Mouse (Mus musculus) E14TG2a.4 (cell line): Measurements from ENCODE around the gene Gabbr2.

Experiments used
- CTCF ChIP-seq: conservative IDR thresholded peaks from 2 replicates; pipeline ENCODE4 v1.5.1; 2014; ENCODE audit warnings: low read length
- NANOG ChIP-seq: IDR thresholded peaks from 2 replicates; pipeline ENCODE4 v1.6.1; 2014; ENCODE audit warnings: borderline replicate concordance, low read length, mixed read lengths

DNA sequence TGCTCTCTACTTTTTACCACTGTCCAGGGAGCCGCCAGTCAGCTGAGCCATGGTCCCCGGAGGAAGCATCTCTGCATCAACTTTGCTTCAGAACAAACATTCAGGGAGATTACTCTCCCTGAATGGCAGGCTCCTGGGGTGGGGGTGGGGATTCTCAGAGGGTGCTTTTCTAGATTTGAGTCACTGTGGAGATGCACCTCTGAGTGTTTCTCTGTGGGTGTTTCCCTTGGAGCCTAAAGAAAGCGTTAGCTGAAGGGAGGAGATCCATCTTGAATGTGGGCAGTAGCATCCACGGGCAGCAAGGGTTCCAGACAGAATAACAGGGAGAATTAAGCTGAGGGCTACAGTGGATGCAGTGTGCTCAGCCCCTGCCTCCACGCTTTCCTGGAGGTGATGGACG is 356.8 kb downstream of the Gabbr2 start:
- TF ChIP-seq CTCF (no peak), NANOG (no peak)
